Mouse (Mus musculus) myocyte (in vitro differentiated cells): ENCODE measurements around the gene Trim65. TPM values are rescaled to one million over a fixed set of nuclear protein-coding genes. Genes with fewer than 3 reads are reported as not detected.

Source experiments
- H3K27me3 ChIP-seq: one replicate; pipeline ENCODE4 v1.6.1; 2011; ENCODE audit not compliant: control insufficient read depth, insufficient read depth, insufficient read length
- H3K36me3 ChIP-seq: one replicate; pipeline ENCODE4 v1.6.1; 2011; ENCODE audit not compliant: control insufficient read depth, insufficient read depth
- H3K4me2 ChIP-seq: one replicate; pipeline ENCODE4 v1.6.1; 2011; ENCODE audit warnings: low read depth, control low read depth
- H3K4me3 ChIP-seq: one replicate; pipeline ENCODE4 v1.5.1; 2011; ENCODE audit warnings: mild to moderate bottlenecking, control low read depth, moderate library complexity
- H3K79me2 ChIP-seq: one replicate; pipeline ENCODE4 v1.6.1; 2011; ENCODE audit not compliant: control insufficient read depth, insufficient read depth
- H3ac ChIP-seq: one replicate; pipeline ENCODE4 v1.6.1; 2011; ENCODE audit not compliant: control insufficient read depth, insufficient read length
- CEBPB ChIP-seq: IDR thresholded peaks from 2 replicates; pipeline ENCODE4 v1.6.1; 2011; ENCODE audit warnings: mild to moderate bottlenecking, moderate library complexity; ENCODE audit not compliant: poor library complexity, insufficient read depth, severe bottlenecking
- E2F4 ChIP-seq: IDR thresholded peaks from one replicate; pipeline ENCODE4 v1.6.1; 2011; ENCODE audit warnings: mild to moderate bottlenecking, control low read depth, moderate library complexity; ENCODE audit not compliant: insufficient read depth
- MAX ChIP-seq: IDR thresholded peaks from one replicate; pipeline ENCODE4 v1.6.1; 2011; ENCODE audit warnings: low read depth, mild to moderate bottlenecking, control low read depth
- MYOD1 ChIP-seq, 3 experiments: IDR thresholded peaks; one replicate each; pipeline ENCODE4 v1.6.1; 2011; ENCODE audit warnings: control low read depth in 2 of 3, low read depth in 2 of 3, mild to moderate bottlenecking in 2 of 3, moderate library complexity in 1 of 3; ENCODE audit not compliant: insufficient read length in 2 of 3, control insufficient read depth in 1 of 3
- MYOG ChIP-seq, 3 experiments: IDR thresholded peaks; one replicate each; pipeline ENCODE4 v1.6.1; 2011; ENCODE audit warnings: control low read depth in 2 of 3, low read depth in 2 of 3, mild to moderate bottlenecking in 2 of 3; ENCODE audit not compliant: insufficient read length in 2 of 3, control insufficient read depth in 1 of 3, insufficient read depth in 1 of 3
- POLR2A ChIP-seq: IDR thresholded peaks from one replicate; pipeline ENCODE4 v1.6.1; 2011; ENCODE audit warnings: low read depth, mild to moderate bottlenecking, control low read depth, moderate library complexity; ENCODE audit not compliant: insufficient read length
- POLR2AphosphoS2 ChIP-seq: IDR thresholded peaks from one replicate; pipeline ENCODE4 v1.6.1; 2011; ENCODE audit warnings: low read depth, control low read depth; ENCODE audit not compliant: insufficient read length
- REST ChIP-seq: IDR thresholded peaks from one replicate; pipeline ENCODE4 v1.6.1; 2011; ENCODE audit warnings: mild to moderate bottlenecking, control low read depth, moderate library complexity; ENCODE audit not compliant: insufficient read depth, insufficient read length
- SRF ChIP-seq: IDR thresholded peaks from one replicate; pipeline ENCODE4 v1.6.1; 2011; ENCODE audit warnings: low read depth; ENCODE audit not compliant: control insufficient read depth, insufficient read length
- TCF12 ChIP-seq: IDR thresholded peaks from one replicate; pipeline ENCODE4 v1.6.1; 2011; ENCODE audit warnings: mild to moderate bottlenecking, control low read depth; ENCODE audit not compliant: poor library complexity, insufficient read depth, severe bottlenecking
- TCF3 ChIP-seq: IDR thresholded peaks from one replicate; pipeline ENCODE4 v1.6.1; 2011; ENCODE audit warnings: low read depth, control low read depth; ENCODE audit not compliant: insufficient read length
- USF1 ChIP-seq: IDR thresholded peaks from one replicate; pipeline ENCODE4 v1.6.1; 2011; ENCODE audit warnings: low read depth, mild to moderate bottlenecking, control low read depth, moderate library complexity
- polyA plus RNA-seq: library from polyadenylated mRNA; unstranded; fragments of >200 nt; fragmentation: generic; extraction: Trizol; gene quantifications from one replicate; pipeline ENCODE4 v1.2.1, GENCODE M21; 2012; ENCODE audit warnings: missing spikeins

Gene Trim65
- polyA plus RNA-seq, 1 experiment: 1.9 TPM

GRCm38 (mm10) chr11:116148761-116149221, 17.9 kb upstream of the Trim65 start:
- peaks cover 39% of the 10 kb centered on the region for H3K36me3 ChIP-seq
- H3ac ChIP-seq: no peak overlapping the region
- H3K4me2 ChIP-seq: no peak overlapping the region
- no peak for TF ChIP-seq MYOD1 (IDR thresholded peaks at IDR 0.05; ENCODE audit: control insufficient read depth in 1 of 3, insufficient read length in 2 of 3, low read depth in 2 of 3)
- no peak for TF ChIP-seq CEBPB
- no peak for TF ChIP-seq MYOG (IDR thresholded peaks at IDR 0.05; ENCODE audit: control insufficient read depth in 1 of 3, insufficient read depth in 1 of 3, insufficient read length in 2 of 3, low read depth in 2 of 3)
- TF ChIP-seq TCF3: no peak
- TF ChIP-seq TCF12: no peak
- no peak for TF ChIP-seq E2F4
- TF ChIP-seq USF1: no peak
- no peak for TF ChIP-seq SRF
- TF ChIP-seq MAX: no peak
- TF ChIP-seq POLR2A: no peak
- no peak for TF ChIP-seq POLR2AphosphoS2
- no peak for TF ChIP-seq REST
- H3K27me3 ChIP-seq: no peaks in the 10 kb centered on the region
- H3K4me3 ChIP-seq: no peak overlapping the region
- no peaks in the 10 kb centered on the region for H3K79me2 ChIP-seq

GRCm38 (mm10) chr11:116146294-116146985, 15.5 kb upstream of the Trim65 start:
- H3K27me3 ChIP-seq: no peaks in the 10 kb centered on the region
- no peak overlapping the region for H3K4me2 ChIP-seq
- H3ac ChIP-seq: no peak overlapping the region
- H3K36me3 ChIP-seq: peaks cover 46% of the 10 kb centered on the region
- no peaks in the 10 kb centered on the region for H3K79me2 ChIP-seq
- H3K4me3 ChIP-seq: no peak overlapping the region
- TF ChIP-seq POLR2AphosphoS2 (no peak), TCF12 (no peak), SRF (no peak)

GRCm38 (mm10) chr11:116145481-116146293, 14.8 kb upstream of the Trim65 start:
- H3K27me3 ChIP-seq: no peaks in the 10 kb centered on the region
- H3K79me2 ChIP-seq: no peaks in the 10 kb centered on the region
- H3K36me3 ChIP-seq: peaks cover 43% of the 10 kb centered on the region
- no peak overlapping the region for H3ac ChIP-seq
- no peak for TF ChIP-seq USF1
- peak; percentile 43 for TF ChIP-seq POLR2AphosphoS2
- H3K4me3 ChIP-seq: no peak overlapping the region
- no peak overlapping the region for H3K4me2 ChIP-seq

GRCm38 (mm10) chr11:116143468-116143867, 12.5 kb upstream of the Trim65 start:
- no peaks in the 10 kb centered on the region for H3K27me3 ChIP-seq
- H3K4me2 ChIP-seq: no peak overlapping the region
- no peaks in the 10 kb centered on the region for H3K79me2 ChIP-seq
- TF ChIP-seq MYOG (IDR thresholded peaks at IDR 0.05; ENCODE audit: control insufficient read depth in 1 of 3, insufficient read depth in 1 of 3, insufficient read length in 2 of 3, low read depth in 2 of 3) (no peak), REST (no peak), CEBPB (no peak), MAX (no peak), POLR2AphosphoS2 (no peak)
- no peak overlapping the region for H3K4me3 ChIP-seq
- H3ac ChIP-seq: no peak overlapping the region
- peaks cover 31% of the 10 kb centered on the region for H3K36me3 ChIP-seq

- TF ChIP-seq MAX (no peak), POLR2AphosphoS2 (peak; percentile 5)
- Histone ChIP-seq H3K4me3 (no peak overlapping the region), H3K36me3 (peaks cover 22% of the 10 kb centered on the region), H3K27me3 (no peaks in the 10 kb centered on the region), H3K79me2 (peaks cover 9% of the 10 kb centered on the region), H3K4me2 (peak overlapping the region; percentile 22), H3ac (no peak overlapping the region)
These were observed 11.5 kb upstream of the Trim65 start for GRCm38 (mm10) chr11:116142211-116142991.
